Mouse (Mus musculus) liver, embryonic 14.5 days (tissue): ENCODE measurements around the gene Gm49380.

Experiments used
- CTCF ChIP-seq: IDR thresholded peaks from 2 replicates; pipeline ENCODE4 v1.5.1; 2016; ENCODE audit warnings: antibody characterized with exemption, low read depth, control low read depth
- EP300 ChIP-seq: IDR thresholded peaks from 2 replicates; pipeline ENCODE4 v1.6.1; 2016; ENCODE audit warnings: antibody characterized with exemption, low read depth

- TF ChIP-seq CTCF (no peak), EP300 (no peak)
Measured at GRCm38 (mm10) chr9:44082266-44082665, 31.0 kb downstream of the Gm49380 start.
